Mouse (Mus musculus): ENCODE results near the gene Iqgap2.

DNA sequence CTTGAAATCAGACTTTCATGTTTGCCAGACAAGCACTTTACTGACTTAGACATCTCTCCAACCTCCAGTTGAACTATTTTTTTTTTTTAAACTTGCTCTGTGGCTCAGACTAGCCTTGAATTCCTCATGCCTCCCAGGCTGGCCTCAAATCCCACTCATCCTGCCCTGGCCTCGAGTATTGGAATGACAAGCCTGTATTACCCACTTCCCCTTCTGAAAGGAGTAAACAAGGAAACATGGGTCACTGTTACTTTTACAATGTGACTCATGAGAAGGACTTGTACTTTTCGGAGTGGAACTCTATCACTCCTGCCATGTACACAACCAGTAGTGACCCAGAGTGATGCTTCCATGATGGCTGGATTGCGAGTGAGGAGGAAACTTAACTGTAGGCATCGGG is 3.6 kb downstream of the Iqgap2 start:
- no peak for TF ChIP-seq CTCF (IDR thresholded peaks at IDR 0.05; ENCODE audit: low read depth, low read length)
- TF ChIP-seq POLR2A (IDR thresholded peaks at IDR 0.05; ENCODE audit: borderline replicate concordance, low read depth, low read length), result no peak
